Mouse (Mus musculus): ENCODE data around the gene Boc.

DNA sequence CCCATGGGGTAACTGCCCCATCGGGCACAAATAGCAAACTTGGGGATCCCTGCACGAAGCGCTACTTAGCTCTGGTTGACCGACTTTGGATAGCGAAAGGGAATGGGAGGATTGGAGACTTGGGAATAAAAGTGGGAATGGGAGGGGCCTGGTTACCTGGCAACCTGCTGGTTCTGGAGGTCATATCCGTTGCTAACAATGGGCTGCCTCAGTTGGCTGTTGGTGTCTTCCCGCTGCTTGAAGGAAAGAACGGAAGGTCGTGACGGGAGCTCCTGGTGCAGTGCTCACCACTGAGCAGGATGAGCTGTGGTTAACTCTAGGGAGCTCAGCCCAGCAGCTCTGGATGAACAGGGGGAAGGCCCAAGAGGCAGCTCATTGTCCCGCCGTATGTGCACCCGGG lies 71.5 kb downstream of the Boc start:
- TF ChIP-seq FLI1 (IDR thresholded peaks at IDR 0.05; ENCODE audit: low read length) (no peak), GATA1 (IDR thresholded peaks at IDR 0.05; ENCODE audit: borderline replicate concordance, low read length) (no peak)
